Mouse (Mus musculus): Measurements from ENCODE around the gene Btbd35f28. TPM values are rescaled to one million over a fixed set of nuclear protein-coding genes. Genes with fewer than 3 reads are reported as not detected.
"Not testable (repeated sequence)": the region's sequence is repeated elsewhere in the genome, so short reads cannot be mapped to it uniquely, and the experiment has no call there.

Btbd35f28 gene
- polyA plus RNA-seq (2012; rRNA removed) = not detected in 2 replicates

DNA sequence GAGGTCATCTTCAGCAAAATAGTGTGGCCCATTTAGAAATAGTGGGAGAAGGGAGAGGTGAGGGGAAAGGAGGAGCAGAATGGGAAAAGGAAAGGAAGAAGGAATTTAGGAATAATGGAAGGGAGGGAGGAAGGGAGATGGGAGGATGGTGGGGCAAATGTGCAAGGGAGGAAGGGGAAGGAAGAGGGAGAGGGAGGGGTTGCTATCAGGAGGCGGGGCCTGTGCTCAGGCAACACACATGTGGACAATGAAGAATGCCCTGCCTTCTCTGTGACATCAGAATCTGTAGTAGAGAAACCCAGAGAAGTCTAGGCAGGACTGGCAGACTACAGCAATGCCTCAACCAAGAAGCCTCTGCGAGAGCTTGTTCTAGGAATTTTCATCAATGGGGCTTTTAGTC is at the start of gene Btbd35f28:
Btbd35f28 (plus strand) TSS at position 301 of the 400 bp plus-strand sequence.
- not testable (repeated sequence) for DNase-seq (ENCODE audit: low read depth, low spot score)
- no CpG with 5 or more reads among the region's 2 CpGs for WGBS

Other genes with a start within 250 kb of the Btbd35f28 start
- not detected in 2 replicates for gene Btbd35f16, start 239.6 kb upstream of the Btbd35f28 start, polyA plus RNA-seq (2012; rRNA removed)
- not detected in 2 replicates for gene Btbd35f3, start 158.9 kb upstream of the Btbd35f28 start, polyA plus RNA-seq (2012; rRNA removed)
- gene Btbd35f20, start 94.7 kb downstream of the Btbd35f28 start, polyA plus RNA-seq (2012; rRNA removed) = not detected in 2 replicates
- gene Btbd35f17, start 174.1 kb downstream of the Btbd35f28 start, polyA plus RNA-seq (2012; rRNA removed) = not detected in 2 replicates